Comparison of ENCODE assay signal across 8 mouse cellular contexts in the genomic region with DNA sequence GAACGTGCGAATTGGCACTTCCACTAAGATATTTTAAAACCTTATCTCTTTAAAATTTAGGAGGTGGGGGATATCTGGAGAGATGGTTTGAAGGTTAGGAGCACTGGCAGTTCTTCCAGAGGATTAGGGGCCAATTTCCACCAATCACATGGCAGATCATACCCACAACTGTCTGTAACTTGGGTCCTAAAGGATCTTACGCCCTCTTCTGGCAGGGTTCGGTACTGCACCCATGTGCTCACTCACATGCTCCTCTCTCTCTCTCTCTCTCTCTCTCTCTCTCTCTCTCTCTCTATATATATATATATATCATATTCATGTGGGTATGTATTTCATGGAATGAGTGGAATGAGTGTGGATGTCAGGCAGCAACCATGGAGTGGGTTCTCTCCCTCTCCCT.
A peak's percentile ranks its signal among the peaks of the same experiment; 100 is the strongest.
DNase-seq lines count a peak whose midpoint lies in the region; ATAC-seq and TF ChIP-seq lines count a peak whose summit lies in the region.

No protein-coding gene starts in this region.

- H3K9me3 ChIP-seq in kidney, embryonic 16.5 days (ENCODE audit: low read length), result no peaks in the 10 kb centered on the region
- H3K9me3 ChIP-seq in limb, embryonic 10.5 days (replicated peaks), result no peaks in the 10 kb centered on the region
- H3K9me3 ChIP-seq in forebrain, embryonic 13.5 days (replicated peaks), result no peaks in the 10 kb centered on the region

- H3K4me3 ChIP-seq in kidney, adult 2 months (ENCODE audit: insufficient read depth, low read depth, low read length), result no peak overlapping the region
- H3K4me3 ChIP-seq in kidney, embryonic 16.5 days (ENCODE audit: low read length), result no peak overlapping the region
- H3K4me3 ChIP-seq in limb, embryonic 10.5 days, result no peak overlapping the region
- no peak overlapping the region for H3K4me3 ChIP-seq in forebrain, embryonic 13.5 days

- WGBS in kidney, adult 2 months, result 22% methylated on average over 4 of the region's 4 CpGs
- 49% methylated on average over 4 of the region's 4 CpGs for WGBS in kidney, embryonic 16.5 days
- 50% methylated on average over 4 of the region's 4 CpGs for WGBS in limb, embryonic 10.5 days
- WGBS in forebrain, embryonic 13.5 days, result 44% methylated on average over 4 of the region's 4 CpGs

- TF ChIP-seq POLR2A in kidney, adult 2 months (IDR thresholded peaks at IDR 0.05; ENCODE audit: low read depth, low read length), result no peak

- peak; percentile 58 for TF ChIP-seq CTCF in kidney, adult 2 months (conservative IDR thresholded peaks at IDR 0.05; ENCODE audit: insufficient read depth, insufficient read length, low read depth, low read length)

- H3K36me3 ChIP-seq in kidney, adult 2 months (ENCODE audit: control insufficient read depth, insufficient read depth, low read length), result no peaks in the 10 kb centered on the region
- H3K36me3 ChIP-seq in kidney, embryonic 16.5 days (ENCODE audit: insufficient read depth, low read length), result no peaks in the 10 kb centered on the region
- no peaks in the 10 kb centered on the region for H3K36me3 ChIP-seq in limb, embryonic 10.5 days
- no peaks in the 10 kb centered on the region for H3K36me3 ChIP-seq in forebrain, embryonic 13.5 days (ENCODE audit: poor library complexity, severe bottlenecking)

- no peaks in the 10 kb centered on the region for H3K27me3 ChIP-seq in kidney, adult 2 months (replicated peaks; ENCODE audit: control insufficient read depth, insufficient read depth, low read length)
- H3K27me3 ChIP-seq in kidney, embryonic 16.5 days (ENCODE audit: insufficient read depth, low read length), result peaks cover 4% of the 10 kb centered on the region
- H3K27me3 ChIP-seq in limb, embryonic 10.5 days (ENCODE audit: low read depth, poor library complexity, severe bottlenecking), result peaks cover 76% of the 10 kb centered on the region
- H3K27me3 ChIP-seq in forebrain, embryonic 13.5 days, result peaks cover 4% of the 10 kb centered on the region; the same call in 1 of the 2 replicates

- no peak overlapping the region for H3K27ac ChIP-seq in kidney, adult 2 months (ENCODE audit: insufficient read depth, low read depth, low read length)
- H3K27ac ChIP-seq in kidney, embryonic 16.5 days (ENCODE audit: low read length), result no peak overlapping the region
- H3K27ac ChIP-seq in limb, embryonic 10.5 days, result no peak overlapping the region
- H3K27ac ChIP-seq in forebrain, embryonic 13.5 days, result no peak overlapping the region

- ATAC-seq in kidney, embryonic 16.5 days (ENCODE audit: low FRiP score, low TSS enrichment), result no peak
- ATAC-seq in forebrain, embryonic 13.5 days, result no peak

- DNase-seq in kidney, adult 2 months, result peak; percentile 35
- DNase-seq in ES-CJ7 (ENCODE audit: low read depth, low spot score), result peak; percentile 38
- peak; percentile 21 to 40 for DNase-seq in adrenal gland, postnatal 36 days
- DNase-seq in limb, embryonic 10.5 days (ENCODE audit: low spot score), result peak; percentile 29
- peak; percentile 73 for DNase-seq in thymus, postnatal 4 days
- DNase-seq in ovary, postnatal 36 days (ENCODE audit: low spot score), result no peak

- H3K4me2 ChIP-seq in kidney, embryonic 16.5 days (replicated peaks; ENCODE audit: low read depth, low read length), result no peak overlapping the region
- no peak overlapping the region for H3K4me2 ChIP-seq in forebrain, embryonic 13.5 days

- H3K4me1 ChIP-seq in kidney, adult 2 months (ENCODE audit: control insufficient read depth, insufficient read depth, low read length), result no peaks in the 10 kb centered on the region
- H3K4me1 ChIP-seq in kidney, embryonic 16.5 days (ENCODE audit: insufficient read depth, low read length), result no peaks in the 10 kb centered on the region
- no peaks in the 10 kb centered on the region for H3K4me1 ChIP-seq in limb, embryonic 10.5 days
- H3K4me1 ChIP-seq in forebrain, embryonic 13.5 days, result no peaks in the 10 kb centered on the region

- H3K9ac ChIP-seq in kidney, embryonic 16.5 days (replicated peaks; ENCODE audit: low read length), result no peak overlapping the region
- no peak overlapping the region for H3K9ac ChIP-seq in forebrain, embryonic 13.5 days
